In the genomic region with DNA sequence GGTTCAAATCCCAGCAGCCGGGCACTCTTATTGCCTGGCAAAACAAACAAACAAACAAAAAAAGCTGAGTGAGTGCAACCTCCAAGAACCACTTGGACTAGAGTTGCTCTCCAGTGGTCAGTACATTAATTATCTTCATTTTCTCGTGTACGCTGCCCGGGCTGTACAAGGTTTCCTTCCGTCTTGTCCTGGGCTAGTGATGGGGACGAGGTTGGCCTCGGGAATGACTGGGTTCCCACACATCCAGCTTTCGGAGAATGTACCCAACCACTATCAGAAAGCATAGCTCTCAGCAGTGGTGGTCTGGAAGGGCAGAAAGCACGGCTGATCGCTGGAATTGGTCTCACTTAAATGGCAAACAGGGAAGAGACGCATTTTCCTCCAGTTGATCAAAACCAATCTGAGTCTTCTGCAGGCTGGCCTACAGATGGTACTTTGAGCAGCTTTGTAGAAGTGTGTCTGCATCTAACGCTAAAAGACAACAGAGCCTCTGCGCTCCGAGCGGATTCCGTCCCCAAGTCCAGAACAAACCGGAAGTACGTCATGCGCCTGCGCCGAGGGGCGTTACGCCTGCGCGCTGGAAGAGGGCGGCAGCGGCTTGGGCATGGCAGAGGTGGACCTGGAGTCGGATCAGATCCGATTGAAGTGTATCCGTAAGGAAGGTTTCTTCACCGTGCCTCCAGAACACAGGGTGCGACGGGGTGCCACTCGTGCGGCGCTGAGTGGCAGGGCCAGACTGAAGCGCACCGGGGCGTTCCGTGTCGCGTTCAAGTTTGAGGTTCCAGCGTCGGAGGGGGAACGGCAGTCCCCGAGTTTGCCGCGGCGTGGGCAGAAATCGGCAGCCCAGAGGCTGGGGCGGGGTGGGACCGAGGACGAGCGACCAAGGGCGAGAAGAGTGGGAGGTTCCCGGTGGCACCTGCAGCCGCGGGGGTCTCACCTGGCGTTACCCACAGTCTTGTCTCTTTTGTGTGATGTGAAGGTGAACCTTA, we compare ENCODE assay signal across 8 mouse cellular contexts. TPM values are rescaled to one million over a fixed set of nuclear protein-coding genes. Genes with fewer than 3 reads are reported as not detected.
DNase-seq lines count a peak whose midpoint lies in the region; ATAC-seq lines count a peak whose summit lies in the region.

A gene (plus strand): TSS at position 565 of the 989 bp plus-strand sequence.

- DNase-seq in adipocyte (ENCODE audit: low spot score) = peak; percentile 93
- DNase-seq in embryo, embryonic 10 days (ENCODE audit: low spot score) = peak; percentile 99
- DNase-seq in gastrocnemius, postnatal 14 days = peak; percentile 93
- peak; percentile 90 to 95 for DNase-seq in left cerebral cortex, postnatal 10 days (ENCODE audit: extremely low spot score in 1 of 2, low spot score in 2 of 2)
- DNase-seq in right cerebral cortex, postnatal 25 days = peak; percentile 95
- DNase-seq in urinary bladder, postnatal 4 days (ENCODE audit: low spot score in 2 of 2) = peak; percentile 87 to 96

- peak; percentile 91 for ATAC-seq in inflammation-experienced regulatory T-cells, adult 6 months
- peak; percentile 91 for ATAC-seq in megakaryocyte-erythroid progenitor cell, adult 5-6 weeks (replicated peaks; ENCODE audit: low FRiP score, low TSS enrichment, poor library complexity, severe bottlenecking)

- intact Hi-C loops in gastrocnemius, postnatal 14 days (cut with DNase I; ENCODE audit: low total_unique reads) = no loop called here
- intact Hi-C loops in left cerebral cortex, postnatal 10 days (cut with DNase I) = no loop called here

RNA-seq across cellular contexts. Expression of the gene that starts here (rescaled TPM):
- total RNA-seq in gastrocnemius, postnatal 14 days (2021) = 10 to 100 TPM; 11.5 to 12.0 TPM
- polyA plus RNA-seq in inflammation-experienced regulatory T-cells, adult 6 months (2017; shearing (Covaris generic)) = 10 to 100 TPM; 16.4 to 29.7 (median 24.3) TPM
- 10 to 100 TPM; 69.3 to 69.5 TPM for total RNA-seq in left cerebral cortex, postnatal 10 days (2021)
- 45.0 and 57.8 TPM in 2 replicates for total RNA-seq in megakaryocyte-erythroid progenitor cell, adult 5-6 weeks (2014; fragmentation: Nextera tagmentation)
- total RNA-seq in megakaryocyte-erythroid progenitor cell, adult 5-6 weeks (2017) = 33.7 and 35.4 TPM in 2 replicates

Comparison
In these comparisons a context has a peak if more than half of its experiments do, and no peak if none do; other contexts are left out.
1. Peak in every context shown above with its lines: DNase-seq and ATAC-seq.